Mouse (Mus musculus) layer of hippocampus, postnatal 14 days (tissue): ENCODE results near the gene Hoxd10. TPM values are rescaled to one million over a fixed set of nuclear protein-coding genes. Genes with fewer than 3 reads are reported as not detected.
A peak's percentile ranks its signal among the peaks of the same experiment; 100 is the strongest.

Source experiments
- DNase-seq, 2 experiments: peaks; one replicate each; pipeline ENCODE4 v3.0.0; 2021 to 2022; ENCODE audit warnings: low spot score in 2 of 2, mixed read lengths in 1 of 2
- total RNA-seq, 2 experiments: library from RNA; stranded (reverse); gene quantifications; 2 replicates each; pipeline ENCODE4 v1.2.3; 2021

The Hoxd10 gene
- total RNA-seq, 2 experiments from 2014 or later: not detected

DNA sequence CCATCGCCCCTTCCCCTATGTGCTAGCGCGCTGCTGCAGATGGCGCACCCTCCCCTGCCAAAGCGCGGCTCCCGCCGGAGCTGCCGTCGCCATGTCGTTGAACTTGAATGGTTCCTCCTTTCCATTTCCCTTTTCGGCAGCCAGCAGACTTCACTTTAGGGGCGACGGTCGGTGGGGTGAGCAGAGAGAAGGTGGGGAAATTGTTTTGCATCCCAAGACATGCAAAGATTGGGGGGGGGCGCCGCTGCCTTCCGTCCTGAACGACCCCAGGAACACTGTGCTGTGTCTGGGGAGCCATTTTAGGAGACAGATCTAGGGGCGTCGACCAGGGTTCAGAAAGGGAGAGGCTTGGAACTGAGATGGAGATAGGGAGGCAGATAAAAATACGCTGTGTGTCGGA lies 11.7 kb upstream of the Hoxd10 start:
- DNase-seq: no peak

DNA sequence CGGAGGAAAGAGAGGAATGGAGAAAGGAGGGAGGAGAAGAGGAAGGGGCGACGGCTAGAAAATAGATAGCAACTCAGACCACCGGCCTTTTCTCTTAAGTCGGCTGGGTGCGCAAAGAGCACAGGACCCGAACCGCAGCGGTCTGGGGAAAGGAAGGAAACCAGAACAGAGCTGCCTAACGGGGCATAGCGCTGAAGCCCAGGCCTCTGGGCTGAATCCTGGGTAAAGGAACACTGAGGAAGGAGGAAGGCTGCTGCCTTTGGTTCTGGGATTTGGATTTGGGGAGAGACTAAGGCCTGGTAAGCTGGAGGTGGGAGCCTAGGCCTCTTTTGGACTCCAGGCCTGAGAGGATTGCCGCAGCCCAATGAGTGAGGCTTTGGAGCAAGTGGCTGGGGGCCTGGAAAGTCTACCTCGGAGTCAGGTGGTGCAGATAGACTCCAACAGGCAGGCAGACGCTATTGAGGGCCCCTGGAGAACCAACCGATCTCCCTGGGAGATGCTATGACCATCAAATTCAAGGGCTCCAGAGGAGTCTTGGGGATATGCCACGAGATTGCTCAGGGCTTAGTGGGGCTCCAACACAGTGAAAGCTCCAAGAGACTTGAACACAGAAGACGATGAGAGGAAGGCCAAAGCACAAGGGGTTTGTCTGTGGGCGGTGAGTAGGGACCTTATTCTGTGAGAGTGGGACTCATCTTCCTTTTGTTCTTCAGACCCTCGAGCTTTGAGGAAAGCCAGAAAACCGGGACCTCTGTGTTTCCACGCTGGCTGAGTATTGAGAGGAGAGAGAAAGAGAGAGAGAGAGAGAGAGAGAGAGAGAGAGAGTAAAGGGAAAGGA lies 10.9 kb upstream of the Hoxd10 start:
- DNase-seq: no peak

DNA sequence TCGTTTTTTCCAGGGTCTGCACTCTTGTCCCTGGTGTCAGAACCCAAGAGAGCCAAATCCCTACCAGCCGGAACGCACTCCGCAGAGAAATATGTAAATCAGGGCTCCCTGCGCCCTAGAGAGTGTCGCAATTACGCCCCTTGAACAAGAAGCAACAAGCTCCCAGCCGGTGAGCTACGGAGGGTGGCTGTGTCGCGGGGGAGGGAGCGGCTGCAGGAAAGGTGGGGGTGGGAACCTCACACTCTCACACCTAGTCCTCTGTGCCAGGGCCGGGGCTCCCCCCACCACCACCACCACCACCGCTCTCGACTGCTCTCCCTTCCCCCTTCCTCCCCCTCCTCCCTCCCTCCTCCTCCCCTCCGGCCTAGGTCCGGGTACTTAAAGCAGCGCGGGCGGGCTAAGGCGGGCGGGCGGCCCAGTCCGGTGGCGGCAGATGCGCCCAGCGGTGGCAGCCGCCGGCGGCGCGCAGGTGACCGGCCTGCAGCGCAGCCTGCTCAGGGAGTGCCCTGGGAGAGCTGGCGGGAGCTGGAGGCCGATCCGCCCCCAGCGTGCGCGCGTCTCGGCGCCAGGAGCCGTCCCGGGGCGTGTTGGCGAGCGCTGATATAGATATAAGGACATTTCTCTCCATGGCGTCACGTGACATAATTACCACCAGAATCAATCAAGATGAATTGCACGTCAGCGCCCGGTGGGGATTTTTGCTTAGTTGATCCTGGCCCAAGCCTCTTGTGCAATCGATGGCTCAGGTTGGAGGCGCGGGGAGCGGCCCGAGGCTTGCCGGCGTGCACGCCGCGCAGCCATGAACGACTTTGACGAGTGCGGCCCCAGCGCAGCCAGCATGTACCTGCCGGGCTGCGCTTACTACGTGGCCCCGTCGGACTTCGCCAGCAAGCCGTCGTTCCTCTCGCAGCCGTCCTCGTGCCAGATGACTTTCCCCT lies 9.9 kb upstream of the Hoxd10 start:
- no peak for DNase-seq

DNA sequence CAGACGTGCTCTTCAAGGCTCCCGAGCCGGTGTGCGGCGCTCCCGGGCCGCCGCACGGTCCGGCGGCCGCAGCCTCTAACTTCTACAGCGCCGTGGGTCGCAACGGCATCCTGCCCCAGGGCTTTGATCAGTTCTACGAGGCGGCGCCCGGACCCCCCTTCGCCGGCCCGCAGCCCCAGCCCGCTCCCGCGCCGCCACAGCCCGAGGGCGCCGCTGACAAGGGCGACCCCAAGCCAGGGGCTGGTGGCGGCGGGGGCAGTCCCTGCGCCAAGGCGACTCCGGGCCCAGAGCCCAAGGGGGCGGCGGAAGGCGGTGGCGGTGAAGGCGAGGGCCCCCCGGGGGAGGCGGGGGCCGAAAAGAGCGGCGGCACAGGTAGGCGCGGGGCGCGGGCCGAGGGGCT lies 8.9 kb upstream of the Hoxd10 start:
- DNase-seq: no peak

DNA sequence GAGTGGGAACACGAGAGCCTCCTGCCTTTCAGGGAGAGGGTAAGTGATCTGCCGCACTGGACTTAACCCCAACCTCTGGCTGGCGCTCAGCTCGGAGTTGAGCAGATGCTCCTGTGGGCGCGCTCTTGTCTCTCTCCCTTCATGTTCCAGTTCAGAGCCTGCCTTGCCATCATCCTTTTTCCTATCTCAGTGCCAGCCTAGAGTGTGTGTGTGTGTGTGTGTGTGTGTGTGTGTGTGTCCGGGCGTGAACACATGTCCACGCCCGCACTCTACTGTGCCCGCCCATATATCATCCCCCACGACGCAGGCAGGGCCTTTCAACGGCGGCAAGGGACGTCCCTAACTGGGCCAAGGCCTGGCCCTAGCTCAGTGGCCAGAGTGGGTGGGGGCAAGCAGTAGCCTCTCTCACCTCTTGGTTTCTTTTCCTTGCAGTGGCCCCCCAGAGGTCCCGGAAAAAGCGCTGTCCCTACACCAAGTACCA lies 8.2 kb upstream of the Hoxd10 start:
- DNase-seq: no peak

DNA sequence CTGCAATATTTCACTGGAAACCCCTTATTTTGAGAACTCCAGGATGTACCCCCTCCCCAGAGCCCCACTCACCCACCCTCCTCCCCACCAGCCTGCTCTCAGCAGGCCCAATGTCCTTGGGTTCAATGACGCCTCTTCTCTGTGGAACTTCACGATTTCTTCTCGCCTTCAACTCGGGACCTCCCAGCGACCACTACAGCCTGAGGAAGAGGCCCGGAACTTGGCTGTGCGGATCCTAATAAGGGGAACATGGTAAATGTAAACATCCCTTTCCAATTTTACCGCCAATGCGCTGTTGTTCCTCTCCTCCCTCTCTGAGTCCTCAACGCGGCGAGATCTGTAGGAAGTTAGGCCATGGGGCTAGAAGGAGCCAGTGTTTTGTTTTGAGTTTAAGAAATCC lies 7.6 kb upstream of the Hoxd10 start:
- no peak for DNase-seq

DNA sequence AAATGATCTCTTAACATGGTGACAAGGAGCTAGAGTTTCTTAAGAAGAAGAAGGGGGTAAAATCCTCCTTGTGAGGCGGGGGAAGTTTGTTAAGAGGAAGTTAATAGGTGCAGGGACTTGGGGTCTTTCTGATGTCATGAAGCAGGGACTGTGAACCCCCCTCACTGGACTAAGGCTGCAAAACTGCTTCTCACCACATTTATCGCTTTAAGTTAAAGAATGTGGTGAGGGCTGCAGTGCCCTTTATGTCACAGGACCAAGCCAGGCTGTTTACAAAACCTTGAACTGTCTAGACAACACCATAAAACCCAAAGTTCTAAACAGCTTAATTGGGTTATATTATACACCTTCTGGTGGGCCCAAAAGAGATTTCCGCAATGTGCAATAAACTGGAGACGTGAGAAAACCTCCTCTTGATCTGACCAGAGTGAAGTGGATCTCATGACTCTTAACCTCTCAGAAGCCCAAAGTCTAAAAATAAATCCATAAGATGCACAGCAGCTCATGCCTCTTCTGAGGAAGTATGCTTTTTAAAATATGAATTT lies 6.6 kb upstream of the Hoxd10 start:
- no peak for DNase-seq

DNA sequence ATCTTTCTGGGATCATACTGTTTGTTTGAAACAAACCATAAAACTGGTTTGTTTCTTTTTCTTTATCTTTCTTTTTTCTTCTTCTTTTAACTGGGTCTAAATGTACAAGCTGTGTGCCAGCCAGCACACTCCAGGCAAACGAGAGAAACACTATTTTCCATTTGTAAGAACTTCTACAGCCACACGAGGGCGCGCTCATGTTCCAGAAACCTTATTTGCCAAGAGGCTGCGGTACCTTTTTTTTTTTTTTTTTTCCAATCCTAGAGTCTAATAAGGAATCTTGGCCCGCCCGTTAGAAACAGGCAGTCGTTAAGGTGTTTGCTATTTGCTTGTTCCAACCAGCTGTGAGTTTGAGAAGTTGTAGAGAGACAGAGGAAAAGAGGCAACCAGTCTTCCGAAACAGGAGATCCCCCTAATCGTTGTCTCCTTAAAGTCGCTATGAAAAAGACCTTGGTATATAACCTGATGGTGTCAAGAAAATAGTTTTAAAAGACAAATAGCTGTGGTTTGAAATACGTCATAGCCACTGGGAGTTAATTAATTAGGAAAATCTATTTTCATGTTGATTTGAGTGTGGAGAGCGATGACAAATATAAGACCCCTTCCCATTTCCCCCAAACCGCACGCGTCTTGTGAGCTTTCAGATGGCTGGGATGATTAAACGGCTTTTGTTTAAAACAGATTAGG lies 5.3 kb upstream of the Hoxd10 start:
- peak; percentile 44 to 52 for DNase-seq

DNA sequence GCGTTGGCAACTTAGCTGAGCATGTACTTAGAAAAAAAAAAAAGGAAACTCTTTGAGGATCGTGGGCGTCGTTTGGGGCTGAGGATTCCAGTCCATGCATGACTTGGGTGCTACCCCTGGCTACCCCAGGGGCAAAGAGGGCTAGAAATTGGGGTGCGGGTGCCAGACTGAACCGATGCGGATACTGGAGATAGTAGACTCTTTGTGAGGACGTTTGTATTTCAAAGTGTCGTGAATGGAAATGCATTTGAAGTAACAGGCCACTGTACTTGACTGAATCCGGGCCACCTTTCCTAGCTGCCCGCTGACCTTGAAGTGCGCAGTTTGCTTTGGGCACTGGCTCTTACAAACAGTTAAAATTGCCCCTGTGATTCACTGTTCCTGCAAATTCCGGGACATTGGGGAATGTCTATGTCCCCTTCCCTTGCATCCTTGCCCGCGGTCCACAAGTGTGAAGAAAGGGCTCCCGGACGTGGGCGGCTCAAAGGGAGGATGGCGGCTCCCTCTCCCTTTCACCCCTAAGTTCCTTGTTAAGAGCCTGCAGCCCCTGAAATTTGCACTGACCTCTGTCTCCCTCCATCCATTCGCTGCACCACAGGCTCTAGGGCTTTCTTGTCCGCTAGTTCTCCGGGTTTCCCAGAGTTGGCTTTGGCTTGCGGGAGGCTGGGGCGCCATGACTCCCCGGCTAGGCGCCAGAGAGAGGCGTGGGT lies 4.6 kb upstream of the Hoxd10 start:
- DNase-seq: no peak

DNA sequence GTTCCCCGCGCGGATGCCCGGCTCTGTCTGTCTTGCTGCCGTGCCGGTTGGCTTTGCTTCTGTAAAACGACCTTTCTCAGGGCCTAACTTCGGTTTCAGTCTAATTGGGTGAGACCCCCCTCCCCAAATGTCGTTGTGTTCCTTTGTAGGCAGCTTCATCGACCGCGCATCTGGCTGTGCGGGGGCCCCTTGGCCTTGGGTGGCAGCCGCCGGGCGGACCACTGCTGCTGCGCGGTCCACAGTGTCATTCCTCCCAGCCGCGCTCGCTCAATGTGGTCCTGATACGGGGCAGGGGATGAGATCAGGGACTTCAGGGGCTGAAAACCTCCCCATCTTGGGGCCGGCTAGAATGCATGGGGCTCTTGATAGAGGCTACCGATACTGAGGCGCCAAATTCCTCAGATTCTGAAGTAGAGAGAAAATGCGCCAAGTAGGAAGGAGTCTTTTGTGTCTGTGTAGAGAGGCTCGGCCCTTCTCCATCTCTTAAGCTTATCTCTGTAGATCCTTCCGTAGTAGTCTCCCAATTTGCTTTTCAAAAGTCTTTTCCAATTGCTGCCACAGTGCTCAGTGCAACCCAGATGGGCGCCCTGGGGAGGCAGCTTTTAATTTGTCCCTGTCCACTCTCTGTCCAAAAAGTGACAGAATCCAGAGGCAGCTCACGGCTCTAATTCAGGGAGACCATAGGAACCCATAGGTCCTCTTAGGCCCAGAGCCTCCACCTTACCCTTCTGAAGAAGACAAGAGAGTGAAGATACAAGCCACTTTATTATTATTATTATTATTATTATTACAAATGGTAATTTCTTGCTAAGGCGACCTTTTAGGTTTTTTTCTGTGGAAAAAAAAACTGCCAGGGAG lies 3.8 kb upstream of the Hoxd10 start:
- no peak for DNase-seq

DNA sequence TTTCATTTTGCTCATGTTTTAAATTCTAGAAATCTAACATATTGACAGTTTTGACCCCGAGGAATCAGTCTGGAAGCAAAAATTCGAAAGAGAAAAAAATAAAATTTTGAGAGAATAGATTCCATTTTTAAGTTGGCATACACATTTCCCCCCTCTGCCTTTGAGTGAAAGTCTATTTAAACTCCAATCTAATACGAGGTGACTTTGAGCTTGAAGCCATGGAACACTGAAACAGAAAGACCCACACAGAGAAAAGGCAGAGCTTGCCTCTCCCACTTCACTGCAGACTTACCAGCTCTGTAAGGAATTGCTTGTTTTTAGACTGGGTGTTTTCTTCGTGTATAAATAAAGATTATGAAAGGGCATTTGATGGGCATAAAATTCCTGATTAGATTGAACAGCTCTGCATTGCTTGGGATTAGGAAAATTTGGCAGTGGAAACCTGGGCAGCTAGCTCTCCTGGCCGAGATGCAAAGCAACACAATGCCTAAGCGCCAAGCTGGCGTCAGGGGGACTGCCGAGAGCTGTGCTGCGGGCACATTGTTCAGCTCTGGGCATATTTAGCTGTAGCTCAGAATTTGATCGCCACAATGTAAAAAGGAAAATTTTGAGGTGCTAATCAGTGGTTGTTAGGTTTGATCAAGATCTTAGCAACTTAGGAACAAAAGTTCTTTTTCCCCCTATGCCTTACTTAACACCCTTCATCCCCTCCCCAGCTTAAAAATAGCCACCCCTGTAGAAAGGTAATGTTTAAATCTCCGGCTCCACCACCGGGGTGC lies 2.7 kb upstream of the Hoxd10 start:
- no peak for DNase-seq

DNA sequence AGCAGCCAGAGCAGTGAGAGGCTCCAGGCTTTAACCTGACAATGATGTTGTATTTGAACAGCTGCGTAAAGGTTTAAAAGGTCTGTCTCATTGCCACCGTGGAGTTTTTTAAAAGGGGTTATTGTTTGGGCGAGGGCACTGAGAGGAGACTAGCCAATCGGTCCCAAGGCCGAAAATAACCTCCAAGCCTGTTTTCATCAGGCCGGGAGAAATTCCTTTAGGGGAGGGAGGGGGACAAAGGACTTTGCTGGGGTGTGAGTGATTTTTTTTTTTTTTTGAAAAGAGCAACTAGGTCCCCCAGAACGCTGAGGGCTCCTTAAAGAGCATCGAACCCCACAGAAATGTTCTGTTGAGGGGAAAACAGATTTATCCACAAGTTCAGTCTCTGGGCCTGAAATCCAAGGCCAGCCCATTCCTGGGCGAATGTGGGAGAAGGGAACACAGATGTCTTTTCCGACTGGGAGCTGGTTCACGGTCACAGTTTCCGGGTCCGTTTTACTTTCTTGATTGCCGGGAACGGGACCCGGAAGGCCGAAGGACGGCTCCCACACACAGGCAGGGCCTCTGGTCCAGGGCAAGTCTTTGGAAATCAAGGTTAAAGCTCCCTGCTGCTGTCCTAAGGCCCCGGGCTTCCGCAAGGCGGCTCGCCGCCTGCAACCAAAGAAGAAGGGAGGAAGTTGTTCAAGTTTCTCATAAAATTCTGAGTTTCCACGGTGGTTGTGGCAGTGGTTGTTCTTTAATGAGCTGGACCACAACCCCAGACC lies 2.0 kb upstream of the Hoxd10 start:
- no peak for DNase-seq

DNA sequence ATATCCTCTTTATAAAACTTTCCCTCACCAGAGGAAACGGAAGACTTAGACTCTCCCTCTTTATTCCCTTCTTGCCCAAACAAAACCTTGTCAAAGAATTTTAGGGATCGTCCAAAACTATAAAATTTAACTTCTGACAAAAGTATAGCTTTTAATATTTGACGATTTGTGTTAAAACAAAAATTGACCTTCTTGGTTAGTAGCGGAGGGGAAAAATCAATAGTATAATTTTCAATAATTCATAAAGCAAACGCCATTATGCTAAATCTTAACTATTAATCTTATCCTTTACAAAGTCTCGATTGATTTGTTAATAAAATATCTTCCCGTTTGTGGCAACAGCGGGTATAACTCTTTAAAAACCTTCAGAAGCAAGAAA lies 1.4 kb upstream of the Hoxd10 start:
- no peak for DNase-seq

DNA sequence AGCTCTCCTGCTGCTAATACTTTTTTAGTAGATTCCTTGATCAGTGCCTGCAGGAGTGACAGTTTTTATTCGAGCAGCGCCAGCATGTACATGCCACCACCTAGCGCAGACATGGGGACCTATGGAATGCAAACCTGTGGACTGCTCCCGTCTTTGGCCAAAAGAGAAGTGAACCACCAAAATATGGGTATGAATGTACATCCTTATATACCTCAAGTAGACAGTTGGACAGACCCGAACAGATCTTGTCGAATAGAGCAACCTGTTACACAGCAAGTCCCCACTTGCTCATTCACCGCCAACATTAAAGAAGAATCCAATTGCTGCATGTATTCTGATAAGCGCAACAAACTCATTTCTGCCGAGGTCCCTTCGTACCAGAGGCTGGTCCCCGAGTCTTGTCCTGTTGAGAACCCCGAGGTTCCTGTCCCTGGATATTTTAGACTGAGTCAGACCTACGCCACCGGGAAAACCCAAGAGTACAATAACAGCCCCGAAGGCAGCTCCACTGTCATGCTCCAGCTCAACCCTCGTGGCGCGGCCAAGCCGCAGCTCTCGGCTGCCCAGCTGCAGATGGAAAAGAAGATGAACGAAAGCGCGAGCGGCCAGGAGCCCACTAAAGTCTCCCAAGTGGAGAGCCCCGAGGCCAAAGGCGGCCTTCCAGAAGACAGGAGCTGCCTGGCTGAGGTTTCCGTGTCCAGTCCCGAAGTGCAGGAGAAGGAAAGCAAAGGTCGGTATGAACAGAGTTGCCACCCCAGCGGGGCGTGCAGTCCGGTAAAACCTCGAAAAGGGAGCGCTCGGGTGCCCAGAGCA lies 477 bp downstream of the Hoxd10 start:
- no peak for DNase-seq

DNA sequence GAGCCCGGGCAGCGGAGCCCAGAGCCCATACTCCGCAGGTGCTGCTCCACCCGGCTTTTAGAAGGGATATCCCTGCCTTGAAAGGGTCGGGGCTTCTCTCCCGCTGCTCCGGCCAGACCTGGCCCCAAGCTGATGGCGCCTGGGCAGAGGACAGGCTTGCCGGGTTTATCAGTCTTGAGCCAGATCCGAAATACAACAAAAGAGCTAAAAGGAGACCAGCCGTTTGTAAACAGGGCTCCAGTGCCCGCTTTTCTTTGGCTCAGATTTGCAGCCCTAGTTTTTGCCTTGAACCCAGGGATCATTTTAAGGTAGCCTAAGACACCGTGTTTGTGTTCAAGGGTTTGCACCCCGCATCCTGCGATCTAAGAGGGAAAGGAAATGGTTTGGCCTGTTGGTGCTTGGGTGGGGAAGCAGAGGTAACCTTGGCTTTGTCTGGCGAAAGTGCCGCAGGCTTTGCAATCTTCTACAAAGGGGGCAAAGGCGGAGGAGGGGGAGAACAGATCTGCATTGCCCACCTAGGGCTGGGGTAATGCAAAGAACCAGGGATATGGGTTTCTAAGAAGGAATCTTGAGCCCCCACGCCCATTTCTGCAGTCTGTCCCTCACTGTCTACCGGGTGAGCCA lies 1.2 kb downstream of the Hoxd10 start:
- DNase-seq: no peak

DNA sequence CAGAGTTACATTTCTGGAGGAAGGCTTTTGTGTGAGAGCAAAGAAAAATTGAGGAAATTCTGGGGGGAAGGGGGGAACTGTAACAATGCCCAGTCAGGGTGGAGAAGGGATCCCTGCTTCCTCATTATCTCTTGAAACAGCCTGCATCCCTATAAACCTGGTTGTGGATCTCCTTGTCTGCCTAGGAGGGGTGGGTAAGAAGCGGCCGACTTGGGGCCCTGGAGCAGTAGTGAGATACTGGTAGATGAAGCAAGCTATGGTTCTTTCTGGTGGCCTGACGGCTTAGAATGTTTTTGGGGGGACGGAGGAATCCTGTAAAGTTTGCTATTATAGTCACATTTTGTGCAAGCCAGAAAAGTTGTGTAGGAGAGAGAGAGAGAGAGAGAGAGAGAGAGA lies 1.7 kb downstream of the Hoxd10 start:
- no peak for DNase-seq

DNA sequence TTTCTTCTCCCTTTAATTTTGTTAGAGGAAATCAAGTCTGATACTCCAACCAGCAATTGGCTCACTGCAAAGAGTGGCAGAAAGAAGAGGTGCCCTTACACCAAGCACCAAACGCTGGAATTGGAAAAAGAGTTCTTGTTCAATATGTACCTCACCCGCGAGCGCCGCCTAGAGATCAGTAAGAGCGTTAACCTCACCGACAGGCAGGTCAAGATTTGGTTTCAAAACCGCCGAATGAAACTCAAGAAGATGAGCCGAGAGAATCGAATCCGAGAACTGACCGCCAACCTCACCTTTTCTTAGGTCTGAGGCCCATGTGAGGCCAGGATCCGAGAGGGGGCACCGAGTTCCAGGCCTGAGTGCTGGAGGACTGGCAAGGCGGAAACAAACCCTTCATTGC lies 2.3 kb downstream of the Hoxd10 start:
- DNase-seq: no peak
